In the genomic region with DNA sequence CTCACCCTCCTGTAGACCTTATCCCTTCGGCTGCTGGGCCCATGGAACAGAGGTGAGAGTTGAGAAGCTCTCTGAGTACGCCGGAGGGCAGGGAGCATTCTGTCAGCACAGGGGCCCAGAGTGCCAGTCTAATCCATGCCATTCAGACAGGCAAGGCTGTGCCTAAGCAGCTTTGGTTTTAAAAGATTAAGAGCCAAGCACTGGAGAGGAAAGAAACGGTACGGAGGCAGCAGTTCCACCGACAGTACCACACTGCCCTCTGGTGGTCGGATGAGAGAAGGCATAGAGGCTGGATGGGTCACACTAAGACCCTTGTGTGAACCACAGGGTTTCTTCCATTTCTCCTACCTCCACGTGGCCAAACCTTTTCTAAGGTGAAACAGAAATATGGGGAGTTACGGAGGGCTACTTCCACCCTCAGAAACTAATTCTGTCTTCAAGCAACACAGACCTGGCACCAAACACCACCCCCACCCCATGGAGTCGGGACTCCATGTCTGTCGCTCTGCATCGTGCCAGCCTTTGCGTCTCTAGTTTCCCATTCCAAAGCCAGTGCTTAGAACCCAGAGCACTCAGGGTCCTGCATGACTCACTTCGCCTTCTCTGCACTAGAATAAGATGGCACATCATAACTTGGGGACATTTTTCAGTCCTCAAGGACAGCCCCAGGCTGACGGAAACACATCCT, we compare ENCODE assay signal across 1 mouse cellular context.
TF ChIP-seq lines count a peak whose summit lies in the region.

No protein-coding gene starts in this region.

TF ChIP-seq in CH12.LX, 34 proteins besides CTCF, POLR2A, EP300 and RAD21 (continued from another document):
- no peak for TF ChIP-seq POLR2AphosphoS2 (IDR thresholded peaks at IDR 0.05; ENCODE audit: low read depth, low read length)
TF ChIP-seq in CH12.LX: peak in this region for 2.
